Mouse (Mus musculus): Measurements from ENCODE around the gene Kcnf1. TPM values are rescaled to one million over a fixed set of nuclear protein-coding genes. Genes with fewer than 3 reads are reported as not detected.

Kcnf1 gene
- polyA plus RNA-seq (2015; fragmentation: Nextera tagmentation; extraction: Ambion mirVana) = 0.45 and 0.57 TPM in 2 replicates

DNA sequence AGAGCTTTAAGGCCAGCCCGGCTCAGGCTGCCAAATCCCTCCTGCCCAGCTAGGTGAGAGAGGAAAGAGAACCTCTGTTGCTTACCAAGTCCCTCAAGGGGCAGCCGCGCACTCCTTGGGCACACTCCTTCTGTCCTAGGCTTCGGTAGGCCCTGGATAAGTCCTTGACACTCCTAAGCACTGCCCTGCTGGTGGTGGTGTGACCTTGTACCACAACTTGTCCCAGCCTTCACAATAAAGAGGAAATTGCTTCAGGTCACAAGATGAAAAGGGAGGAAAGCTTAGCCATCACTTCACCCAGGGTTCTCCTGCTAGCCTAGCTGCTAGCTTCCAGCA is at the start of gene Kcnf1:
Gene Kcnf1 (minus strand): TSS at position 132 of the 336 bp plus-strand sequence.
- WGBS = 33% methylated on average over 4 of the region's 4 CpGs
- Histone ChIP-seq H3K4me3 (replicated peaks) (peak within 1 kb of the TSS; percentile 47), H3K4me1 (replicated peaks) (peaks cover 12% of the 10 kb centered on the region), H3K27me3 (replicated peaks) (peaks cover 36% of the 10 kb centered on the region), H3K4me2 (replicated peaks) (peak within 1 kb of the TSS; percentile 99), H3K9ac (peak within 1 kb of the TSS; percentile 49), H3K36me3 (no peaks in the 10 kb centered on the region), H3K9me3 (no peaks in the 10 kb centered on the region), H3K27ac (no peak within 1 kb of the TSS)
- ATAC-seq = peak; percentile 15; the same call in 1 of the 2 replicates

DNA sequence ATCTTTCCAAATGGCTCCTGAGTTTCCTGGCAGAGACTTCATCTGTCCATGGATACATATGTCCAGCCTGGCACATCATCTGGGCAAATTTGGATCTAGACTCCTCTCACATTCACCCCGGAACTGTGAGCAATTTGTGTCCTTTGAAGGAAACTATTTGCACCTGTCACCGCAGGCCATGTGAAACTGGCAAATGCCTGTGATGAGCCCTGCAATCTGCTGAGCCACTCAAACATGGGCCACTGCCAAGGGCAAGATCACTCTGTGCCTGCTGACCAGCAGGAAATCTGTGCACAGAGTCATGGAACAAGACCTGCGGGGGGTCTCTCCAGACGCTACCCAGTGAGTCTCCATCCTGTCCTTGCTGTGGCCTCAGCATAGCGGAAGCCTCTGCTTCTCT is 48.3 kb upstream of the Kcnf1 start:
- no peak overlapping the region for H3K27ac ChIP-seq
- no peaks in the 10 kb centered on the region for H3K36me3 ChIP-seq
- no peak for ATAC-seq
- H3K9ac ChIP-seq = no peak overlapping the region
- no peaks in the 10 kb centered on the region for H3K27me3 ChIP-seq (replicated peaks)
- WGBS = 83% methylated on average over 5 of the region's 5 CpGs
- H3K9me3 ChIP-seq = no peaks in the 10 kb centered on the region
- no peaks in the 10 kb centered on the region for H3K4me1 ChIP-seq (replicated peaks)
- H3K4me2 ChIP-seq (replicated peaks) = no peak overlapping the region
- H3K4me3 ChIP-seq (replicated peaks) = no peak overlapping the region

GRCm38 (mm10) chr12:17223050-17223449 is 46.4 kb upstream of the Kcnf1 start:
- no peaks in the 10 kb centered on the region for H3K9me3 ChIP-seq
- no peak for ATAC-seq
- H3K27me3 ChIP-seq (replicated peaks) = no peaks in the 10 kb centered on the region
- no peak overlapping the region for H3K9ac ChIP-seq
- no peak overlapping the region for H3K4me2 ChIP-seq (replicated peaks)
- no peak overlapping the region for H3K27ac ChIP-seq
- WGBS = 62% methylated on average over 3 of the region's 3 CpGs
- no peaks in the 10 kb centered on the region for H3K4me1 ChIP-seq (replicated peaks)
- no peaks in the 10 kb centered on the region for H3K36me3 ChIP-seq
- no peak overlapping the region for H3K4me3 ChIP-seq (replicated peaks)

DNA sequence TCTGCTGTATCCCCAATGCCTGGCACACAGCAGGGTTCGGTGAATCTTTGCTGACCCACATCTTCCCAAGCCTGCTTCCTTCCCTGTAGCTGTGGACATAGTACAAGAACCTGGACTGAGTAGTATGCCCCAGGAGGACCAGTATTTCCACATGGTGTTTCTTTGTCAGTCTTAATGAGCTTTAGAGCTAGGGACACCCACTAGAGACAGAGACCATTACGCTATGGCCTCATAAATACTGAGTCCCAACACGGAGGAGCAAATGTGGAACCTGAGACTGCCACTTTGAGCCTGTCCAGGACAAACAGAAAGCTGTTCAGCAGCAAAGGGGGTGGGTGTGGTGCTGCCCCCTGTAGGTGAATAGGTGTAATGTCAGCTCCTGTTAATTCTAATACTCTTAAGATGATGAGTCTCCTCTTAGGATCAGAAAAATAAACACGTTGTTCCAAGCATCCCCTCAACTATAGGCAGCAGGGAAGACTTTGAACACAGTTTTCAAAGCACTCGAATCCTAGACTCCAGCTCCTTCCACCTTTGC is 45.3 kb upstream of the Kcnf1 start:
- no peaks in the 10 kb centered on the region for H3K27me3 ChIP-seq (replicated peaks)
- no peaks in the 10 kb centered on the region for H3K9me3 ChIP-seq
- no peak overlapping the region for H3K4me3 ChIP-seq (replicated peaks)
- H3K4me2 ChIP-seq (replicated peaks) = no peak overlapping the region
- no peak overlapping the region for H3K27ac ChIP-seq
- no peaks in the 10 kb centered on the region for H3K36me3 ChIP-seq
- 41% methylated on average over 5 of the region's 5 CpGs for WGBS
- H3K4me1 ChIP-seq (replicated peaks) = no peaks in the 10 kb centered on the region
- ATAC-seq = no peak
- H3K9ac ChIP-seq = no peak overlapping the region

DNA sequence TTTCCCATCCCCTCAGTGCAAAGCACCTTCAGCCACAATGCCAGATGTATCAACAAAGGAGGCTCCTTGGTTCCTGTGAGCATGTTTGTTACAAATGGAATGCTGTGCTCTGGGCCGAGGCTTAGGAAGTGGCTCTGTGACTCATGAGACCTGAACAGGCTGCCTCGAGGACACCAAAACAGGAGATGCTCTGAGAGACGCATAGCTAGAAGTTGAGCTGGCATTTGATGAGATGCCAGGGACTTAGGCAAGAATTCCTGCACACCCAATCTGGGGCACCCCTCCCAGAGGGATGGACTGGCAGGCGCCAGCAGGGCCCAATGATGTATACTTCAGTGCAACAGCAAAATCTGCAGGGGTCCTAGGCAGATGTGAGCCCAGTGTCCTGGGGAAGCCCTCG is 43.9 kb upstream of the Kcnf1 start:
- no peaks in the 10 kb centered on the region for H3K4me1 ChIP-seq (replicated peaks)
- no peaks in the 10 kb centered on the region for H3K9me3 ChIP-seq
- no peaks in the 10 kb centered on the region for H3K36me3 ChIP-seq
- no peak overlapping the region for H3K4me2 ChIP-seq (replicated peaks)
- WGBS = 66% methylated on average over 5 of the region's 5 CpGs
- H3K4me3 ChIP-seq (replicated peaks) = no peak overlapping the region
- H3K27me3 ChIP-seq (replicated peaks) = no peaks in the 10 kb centered on the region
- H3K27ac ChIP-seq = no peak overlapping the region
- no peak for ATAC-seq
- no peak overlapping the region for H3K9ac ChIP-seq

DNA sequence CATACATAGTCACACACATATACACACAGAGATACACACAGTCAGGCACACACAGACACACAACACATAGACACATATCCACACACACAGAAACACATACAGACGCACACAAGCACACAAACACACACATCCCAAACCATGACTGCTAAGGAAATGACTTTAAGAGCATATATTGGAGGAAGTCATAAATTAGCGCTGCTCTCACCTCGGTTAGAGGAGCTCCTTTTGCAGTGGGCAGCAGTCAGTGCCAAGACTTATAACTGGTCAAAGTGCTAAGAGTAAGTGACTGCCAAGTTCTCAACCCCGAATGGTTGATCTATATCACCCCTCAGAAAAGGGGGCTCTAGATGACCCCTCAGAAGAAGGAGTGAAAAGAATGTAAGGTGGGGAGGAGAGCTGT is 42.4 kb upstream of the Kcnf1 start:
- no peak for ATAC-seq
- Histone ChIP-seq H3K9me3 (no peaks in the 10 kb centered on the region), H3K4me3 (replicated peaks) (no peak overlapping the region), H3K27ac (no peak overlapping the region), H3K9ac (no peak overlapping the region), H3K36me3 (no peaks in the 10 kb centered on the region), H3K27me3 (replicated peaks) (no peaks in the 10 kb centered on the region), H3K4me2 (replicated peaks) (no peak overlapping the region), H3K4me1 (replicated peaks) (no peaks in the 10 kb centered on the region)
- WGBS = 60% methylated on average over 4 of the region's 4 CpGs

GRCm38 (mm10) chr12:17218390-17218789 is 41.7 kb upstream of the Kcnf1 start:
- H3K4me3 ChIP-seq (replicated peaks) = no peak overlapping the region

GRCm38 (mm10) chr12:17215751-17216150 is 39.1 kb upstream of the Kcnf1 start:
- H3K4me1 ChIP-seq (replicated peaks) = no peaks in the 10 kb centered on the region
- no peak for ATAC-seq
- H3K27me3 ChIP-seq (replicated peaks) = no peaks in the 10 kb centered on the region
- no peaks in the 10 kb centered on the region for H3K9me3 ChIP-seq
- WGBS = 93% methylated on average over 7 of the region's 7 CpGs
- H3K36me3 ChIP-seq = no peaks in the 10 kb centered on the region
- H3K9ac ChIP-seq = no peak overlapping the region
- no peak overlapping the region for H3K4me2 ChIP-seq (replicated peaks)
- H3K4me3 ChIP-seq (replicated peaks) = no peak overlapping the region
- no peak overlapping the region for H3K27ac ChIP-seq

More at GRCm38 (mm10) chr12:17218390-17218789, 41.7 kb upstream of the Kcnf1 start:
- Histone ChIP-seq H3K9ac (no peak overlapping the region), H3K36me3 (no peaks in the 10 kb centered on the region), H3K4me1 (replicated peaks) (no peaks in the 10 kb centered on the region), H3K27me3 (replicated peaks) (no peaks in the 10 kb centered on the region), H3K9me3 (no peaks in the 10 kb centered on the region), H3K27ac (no peak overlapping the region), H3K4me2 (replicated peaks) (no peak overlapping the region)
- WGBS = 69% methylated on average over 8 of the region's 8 CpGs
- ATAC-seq = no peak

DNA sequence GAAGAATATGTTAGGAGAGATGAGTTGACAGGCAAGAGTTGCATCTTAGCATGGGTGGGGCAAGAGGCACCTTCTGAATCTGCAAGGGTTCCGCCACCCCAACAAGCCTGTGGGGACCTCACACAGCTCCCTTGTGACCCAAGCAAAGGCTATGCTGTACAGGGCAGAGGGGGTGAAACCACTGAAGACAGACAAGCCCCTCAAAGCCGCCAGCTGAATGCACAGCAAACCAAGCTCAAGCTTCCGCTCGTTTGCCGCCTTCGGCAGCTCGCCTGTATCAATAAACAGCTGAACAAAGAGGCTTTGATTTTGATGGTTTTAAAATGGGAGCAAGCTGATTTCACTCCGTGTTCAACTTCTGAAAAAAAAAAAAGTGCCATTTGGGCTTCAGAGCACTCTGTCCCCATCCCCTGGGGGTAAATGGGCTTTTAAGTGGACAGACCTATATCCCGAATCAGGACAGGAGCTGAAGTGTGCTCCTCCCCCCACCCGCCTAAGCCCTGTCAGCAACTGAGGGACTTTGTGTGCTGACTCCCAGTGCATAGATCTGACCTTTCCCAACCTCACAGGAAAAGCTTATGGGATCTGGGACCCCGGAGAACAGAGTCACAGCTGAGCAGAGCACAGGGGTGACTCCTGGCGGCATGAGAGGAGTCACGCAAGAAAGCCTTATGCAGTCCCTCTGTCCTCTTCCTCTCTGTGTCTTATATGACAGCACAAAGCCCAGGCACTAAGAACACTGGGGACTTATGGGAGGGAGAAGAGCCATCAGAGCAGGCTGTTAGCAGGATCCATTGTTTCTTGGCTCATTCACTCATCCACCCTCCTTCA is 26.0 kb upstream of the Kcnf1 start:
- ATAC-seq = no peak
- 57% methylated on average over 13 of the region's 13 CpGs for WGBS

DNA sequence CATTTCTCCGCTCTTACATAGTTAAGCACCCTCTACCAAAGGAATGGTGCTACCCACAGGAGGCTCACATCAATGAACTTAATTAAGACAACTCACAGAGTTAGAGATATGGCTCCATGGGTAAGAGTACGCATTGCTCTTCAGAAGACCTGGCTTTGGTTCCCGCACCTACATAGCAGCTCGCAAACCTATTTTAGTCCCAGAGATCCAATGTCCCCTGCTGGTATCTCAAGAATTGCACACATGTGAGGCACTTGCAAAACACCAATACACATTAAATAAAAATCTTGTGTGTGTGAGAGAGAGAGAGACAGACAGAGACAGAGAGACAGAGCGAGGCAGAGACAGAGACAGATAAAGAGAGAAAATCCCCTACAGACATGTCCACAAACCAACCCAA is 21.9 kb upstream of the Kcnf1 start:
- H3K27me3 ChIP-seq (replicated peaks) = no peaks in the 10 kb centered on the region
- 96% methylated on average over 5 of the region's 5 CpGs for WGBS
- no peak for ATAC-seq

More for the DNA sequence above, 26.0 kb upstream of the Kcnf1 start:
- H3K9me3 ChIP-seq = no peaks in the 10 kb centered on the region
- no peaks in the 10 kb centered on the region for H3K27me3 ChIP-seq (replicated peaks)
- no peak overlapping the region for H3K9ac ChIP-seq
- H3K4me1 ChIP-seq (replicated peaks) = no peaks in the 10 kb centered on the region
- no peak overlapping the region for H3K4me2 ChIP-seq (replicated peaks)
- H3K4me3 ChIP-seq (replicated peaks) = no peak overlapping the region
- no peak overlapping the region for H3K27ac ChIP-seq
- no peaks in the 10 kb centered on the region for H3K36me3 ChIP-seq

DNA sequence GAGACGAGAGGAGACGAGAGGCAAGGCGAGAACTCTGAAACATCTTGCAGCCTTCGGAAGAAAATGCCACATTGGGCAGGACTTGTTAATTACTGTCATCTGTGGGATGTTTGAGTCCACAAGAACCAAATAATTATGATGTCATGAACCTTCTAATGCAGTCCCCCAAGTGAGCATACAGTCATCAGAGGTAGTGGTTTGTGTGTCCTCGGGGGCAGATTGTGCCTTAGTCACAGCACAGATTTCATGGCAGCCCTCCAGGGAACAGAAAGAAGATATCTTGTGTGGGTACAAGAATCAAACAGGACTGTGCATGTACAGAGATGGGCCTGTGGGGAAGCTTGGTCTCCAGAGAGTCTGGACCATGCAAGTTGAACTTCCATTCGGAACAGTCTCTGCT is 17.5 kb upstream of the Kcnf1 start:
- H3K9ac ChIP-seq = no peak overlapping the region
- WGBS = 91% methylated on average over 6 of the region's 6 CpGs
- no peaks in the 10 kb centered on the region for H3K4me1 ChIP-seq (replicated peaks)
- H3K4me2 ChIP-seq (replicated peaks) = no peak overlapping the region
- no peak overlapping the region for H3K27ac ChIP-seq
- H3K36me3 ChIP-seq = no peaks in the 10 kb centered on the region
- H3K4me3 ChIP-seq (replicated peaks) = no peak overlapping the region
- no peaks in the 10 kb centered on the region for H3K9me3 ChIP-seq
- no peaks in the 10 kb centered on the region for H3K27me3 ChIP-seq (replicated peaks)
- no peak for ATAC-seq

More for the DNA sequence above, 21.9 kb upstream of the Kcnf1 start:
- Histone ChIP-seq H3K4me3 (replicated peaks) (no peak overlapping the region), H3K27ac (no peak overlapping the region), H3K9ac (no peak overlapping the region), H3K36me3 (no peaks in the 10 kb centered on the region), H3K4me2 (replicated peaks) (no peak overlapping the region), H3K4me1 (replicated peaks) (no peaks in the 10 kb centered on the region), H3K9me3 (no peaks in the 10 kb centered on the region)

DNA sequence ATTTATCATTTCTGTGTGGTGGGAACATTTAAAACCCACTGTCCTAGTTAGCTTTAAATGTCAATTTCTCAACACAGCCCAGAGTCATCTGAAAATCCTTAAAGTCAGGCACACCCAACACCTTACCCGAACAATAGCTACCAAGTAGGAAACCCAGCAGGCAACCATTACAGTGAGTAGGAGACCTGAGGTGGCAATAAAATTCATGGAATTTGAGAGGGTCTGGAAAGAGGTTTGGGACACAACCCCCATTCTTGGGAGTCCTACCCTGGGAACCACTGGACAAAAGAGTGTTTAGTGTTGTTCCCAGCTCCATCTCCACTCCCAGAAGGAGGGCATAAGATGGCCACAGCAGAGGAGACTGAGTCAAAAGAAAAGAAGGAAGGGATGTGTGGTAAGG is 16.6 kb upstream of the Kcnf1 start:
- H3K36me3 ChIP-seq = no peaks in the 10 kb centered on the region
- H3K9me3 ChIP-seq = no peaks in the 10 kb centered on the region
- WGBS = 84% methylated on average over 1 of the region's 1 CpGs
- H3K27me3 ChIP-seq (replicated peaks) = no peaks in the 10 kb centered on the region
- H3K4me3 ChIP-seq (replicated peaks) = no peak overlapping the region
- no peaks in the 10 kb centered on the region for H3K4me1 ChIP-seq (replicated peaks)
- ATAC-seq = no peak
- no peak overlapping the region for H3K4me2 ChIP-seq (replicated peaks)
- no peak overlapping the region for H3K27ac ChIP-seq
- H3K9ac ChIP-seq = no peak overlapping the region

- Histone ChIP-seq H3K9me3 (no peaks in the 10 kb centered on the region), H3K4me1 (replicated peaks) (no peaks in the 10 kb centered on the region), H3K4me2 (replicated peaks) (no peak overlapping the region), H3K36me3 (no peaks in the 10 kb centered on the region), H3K27ac (no peak overlapping the region), H3K9ac (no peak overlapping the region), H3K4me3 (replicated peaks) (no peak overlapping the region), H3K27me3 (replicated peaks) (no peaks in the 10 kb centered on the region)
- whole genome bisulfite sequencing = 86% methylated on average over 2 of the region's 2 CpGs
- ATAC-seq = no peak
These were observed 16.2 kb upstream of the Kcnf1 start for GRCm38 (mm10) chr12:17192887-17193286.
